Mouse (Mus musculus): ENCODE measurements around the gene Sftpd. TPM values are rescaled to one million over a fixed set of nuclear protein-coding genes. Genes with fewer than 3 reads are reported as not detected.

The Sftpd gene
- polyA plus RNA-seq, 1 experiment = not detected

- no peak overlapping the region for H3K4me3 ChIP-seq (ENCODE audit: insufficient read depth, low read depth, low read length)
- 7% methylated on average over 2 of the region's 2 CpGs for WGBS
- peaks cover 4% of the 10 kb centered on the region; the same call in 1 of the 2 replicates for H3K4me1 ChIP-seq (ENCODE audit: control insufficient read depth, insufficient read depth, low read length)
- H3K36me3 ChIP-seq (ENCODE audit: control insufficient read depth, insufficient read depth, low read length) = no peaks in the 10 kb centered on the region
- H3K27ac ChIP-seq (ENCODE audit: insufficient read depth, low read depth, low read length) = no peak overlapping the region
- H3K27me3 ChIP-seq (replicated peaks; ENCODE audit: control insufficient read depth, insufficient read depth, low read length) = no peaks in the 10 kb centered on the region
- DNase-seq = peak; percentile 65
- TF ChIP-seq CTCF (conservative IDR thresholded peaks at IDR 0.05; ENCODE audit: insufficient read depth, insufficient read length, low read depth, low read length) (peak; percentile 92), POLR2A (IDR thresholded peaks at IDR 0.05; ENCODE audit: low read depth, low read length) (no peak)
These were observed 22.3 kb downstream of the Sftpd start for GRCm38 (mm10) chr14:41162663-41163062.

GRCm38 (mm10) chr14:41160743-41161142, 24.2 kb downstream of the Sftpd start:
- peak; percentile 87 for DNase-seq
- Histone ChIP-seq H3K4me1 (ENCODE audit: control insufficient read depth, insufficient read depth, low read length) (peaks cover 4% of the 10 kb centered on the region; the same call in 1 of the 2 replicates), H3K4me3 (ENCODE audit: insufficient read depth, low read depth, low read length) (no peak overlapping the region), H3K27ac (ENCODE audit: insufficient read depth, low read depth, low read length) (peak overlapping the region; percentile 84), H3K27me3 (replicated peaks; ENCODE audit: control insufficient read depth, insufficient read depth, low read length) (no peaks in the 10 kb centered on the region), H3K36me3 (ENCODE audit: control insufficient read depth, insufficient read depth, low read length) (no peaks in the 10 kb centered on the region)
- TF ChIP-seq POLR2A (IDR thresholded peaks at IDR 0.05; ENCODE audit: low read depth, low read length) (no peak), CTCF (conservative IDR thresholded peaks at IDR 0.05; ENCODE audit: insufficient read depth, insufficient read length, low read depth, low read length) (no peak)
- 16% methylated on average over 1 of the region's 1 CpGs for WGBS

GRCm38 (mm10) chr14:41160076-41160475, 24.9 kb downstream of the Sftpd start:
- TF ChIP-seq CTCF (conservative IDR thresholded peaks at IDR 0.05; ENCODE audit: insufficient read depth, insufficient read length, low read depth, low read length) = no peak
- no peak for TF ChIP-seq POLR2A (IDR thresholded peaks at IDR 0.05; ENCODE audit: low read depth, low read length)
- WGBS = 88% methylated on average over 4 of the region's 4 CpGs
- H3K4me1 ChIP-seq (ENCODE audit: control insufficient read depth, insufficient read depth, low read length) = peaks cover 4% of the 10 kb centered on the region; the same call in 1 of the 2 replicates
- no peak overlapping the region for H3K4me3 ChIP-seq (ENCODE audit: insufficient read depth, low read depth, low read length)
- no peak overlapping the region for H3K27ac ChIP-seq (ENCODE audit: insufficient read depth, low read depth, low read length)
- no peaks in the 10 kb centered on the region for H3K36me3 ChIP-seq (ENCODE audit: control insufficient read depth, insufficient read depth, low read length)
- no peak for DNase-seq
- no peaks in the 10 kb centered on the region for H3K27me3 ChIP-seq (replicated peaks; ENCODE audit: control insufficient read depth, insufficient read depth, low read length)

- WGBS = 73% methylated on average over 7 of the region's 7 CpGs
- peak; percentile 78 for DNase-seq
- Histone ChIP-seq H3K27ac (ENCODE audit: insufficient read depth, low read depth, low read length) (no peak within 1 kb of the TSS), H3K4me3 (ENCODE audit: insufficient read depth, low read depth, low read length) (no peak within 1 kb of the TSS), H3K36me3 (ENCODE audit: control insufficient read depth, insufficient read depth, low read length) (no peaks in the 10 kb centered on the region), H3K27me3 (replicated peaks; ENCODE audit: control insufficient read depth, insufficient read depth, low read length) (no peaks in the 10 kb centered on the region), H3K4me1 (ENCODE audit: control insufficient read depth, insufficient read depth, low read length) (no peaks in the 10 kb centered on the region)
- TF ChIP-seq POLR2A (IDR thresholded peaks at IDR 0.05; ENCODE audit: low read depth, low read length) = no peak
These were observed 33.6 kb downstream of the Sftpd start, which contains the start of gene Mbl1 for GRCm38 (mm10) chr14:41151220-41151898. Mbl1 (plus strand) TSS chr14:41151458.

GRCm38 (mm10) chr14:41147356-41147755, 37.6 kb downstream of the Sftpd start:
- H3K36me3 ChIP-seq (ENCODE audit: control insufficient read depth, insufficient read depth, low read length) = no peaks in the 10 kb centered on the region
- H3K27me3 ChIP-seq (replicated peaks; ENCODE audit: control insufficient read depth, insufficient read depth, low read length) = no peaks in the 10 kb centered on the region
- DNase-seq = no peak
- H3K27ac ChIP-seq (ENCODE audit: insufficient read depth, low read depth, low read length) = no peak overlapping the region
- H3K4me3 ChIP-seq (ENCODE audit: insufficient read depth, low read depth, low read length) = no peak overlapping the region
- WGBS = 84% methylated on average over 2 of the region's 2 CpGs
- no peaks in the 10 kb centered on the region for H3K4me1 ChIP-seq (ENCODE audit: control insufficient read depth, insufficient read depth, low read length)
- TF ChIP-seq POLR2A (IDR thresholded peaks at IDR 0.05; ENCODE audit: low read depth, low read length) (no peak), CTCF (conservative IDR thresholded peaks at IDR 0.05; ENCODE audit: insufficient read depth, insufficient read length, low read depth, low read length) (no peak)

GRCm38 (mm10) chr14:41146922-41147321, 38.0 kb downstream of the Sftpd start:
- H3K27me3 ChIP-seq (replicated peaks; ENCODE audit: control insufficient read depth, insufficient read depth, low read length) = no peaks in the 10 kb centered on the region
- DNase-seq = no peak
- H3K4me3 ChIP-seq (ENCODE audit: insufficient read depth, low read depth, low read length) = no peak overlapping the region
- H3K4me1 ChIP-seq (ENCODE audit: control insufficient read depth, insufficient read depth, low read length) = no peaks in the 10 kb centered on the region
- WGBS = 78% methylated on average over 3 of the region's 3 CpGs
- no peak overlapping the region for H3K27ac ChIP-seq (ENCODE audit: insufficient read depth, low read depth, low read length)
- no peaks in the 10 kb centered on the region for H3K36me3 ChIP-seq (ENCODE audit: control insufficient read depth, insufficient read depth, low read length)
- TF ChIP-seq CTCF (conservative IDR thresholded peaks at IDR 0.05; ENCODE audit: insufficient read depth, insufficient read length, low read depth, low read length) (no peak), POLR2A (IDR thresholded peaks at IDR 0.05; ENCODE audit: low read depth, low read length) (no peak)

- WGBS = 46% methylated on average over 6 of the region's 6 CpGs
- H3K36me3 ChIP-seq (ENCODE audit: control insufficient read depth, insufficient read depth, low read length) = no peaks in the 10 kb centered on the region
- no peaks in the 10 kb centered on the region for H3K27me3 ChIP-seq (replicated peaks; ENCODE audit: control insufficient read depth, insufficient read depth, low read length)
- no peak overlapping the region for H3K4me3 ChIP-seq (ENCODE audit: insufficient read depth, low read depth, low read length)
- TF ChIP-seq POLR2A (IDR thresholded peaks at IDR 0.05; ENCODE audit: low read depth, low read length) (no peak), CTCF (conservative IDR thresholded peaks at IDR 0.05; ENCODE audit: insufficient read depth, insufficient read length, low read depth, low read length) (no peak)
- no peaks in the 10 kb centered on the region for H3K4me1 ChIP-seq (ENCODE audit: control insufficient read depth, insufficient read depth, low read length)
- no peak for DNase-seq
- H3K27ac ChIP-seq (ENCODE audit: insufficient read depth, low read depth, low read length) = no peak overlapping the region
These were observed 38.9 kb downstream of the Sftpd start for GRCm38 (mm10) chr14:41146035-41146434.

Data from kidney, adult 2 months (tissue).